Mouse (Mus musculus) erythroblast, embryonic 14.5 days (primary cell): ENCODE measurements around the gene Tspan31. TPM values are rescaled to one million over a fixed set of nuclear protein-coding genes. Genes with fewer than 3 reads are reported as not detected.

Experiments used
- H3K27me3 ChIP-seq: 2 replicates; pipeline ENCODE4 v1.6.1; 2012; ENCODE audit warnings: inconsistent platforms; ENCODE audit not compliant: control insufficient read depth
- H3K36me3 ChIP-seq: 2 replicates; pipeline ENCODE4 v1.6.1; 2012; ENCODE audit warnings: mild to moderate bottlenecking, inconsistent platforms; ENCODE audit not compliant: control insufficient read depth
- H3K4me1 ChIP-seq: 2 replicates; pipeline ENCODE4 v1.6.1; 2012; ENCODE audit warnings: inconsistent platforms; ENCODE audit not compliant: control insufficient read depth
- H3K4me3 ChIP-seq: replicated peaks from 2 replicates; pipeline ENCODE3; 2012; ENCODE audit warnings: moderate library complexity, mild to moderate bottlenecking, inconsistent platforms
- H3K9me3 ChIP-seq: 2 replicates; pipeline ENCODE4 v1.6.1; 2012; ENCODE audit warnings: low read length, inconsistent platforms, mixed read lengths; ENCODE audit not compliant: control insufficient read depth
- GATA1 ChIP-seq: IDR thresholded peaks from 2 replicates; pipeline ENCODE4 v1.6.1; 2012; ENCODE audit warnings: low read length, inconsistent platforms, mixed read lengths
- TAL1 ChIP-seq: IDR thresholded peaks from 3 replicates; pipeline ENCODE4 v1.6.1; 2012; ENCODE audit warnings: low read length, inconsistent platforms, mixed read lengths
- polyA plus RNA-seq: library from polyadenylated mRNA; stranded (reverse); fragments of >175 nt; gene quantifications from 2 replicates; pipeline ENCODE4 v1.2.3, GENCODE M21; 2012

Gene Tspan31
- polyA plus RNA-seq, 1 experiment, result 1.6 TPM

DNA sequence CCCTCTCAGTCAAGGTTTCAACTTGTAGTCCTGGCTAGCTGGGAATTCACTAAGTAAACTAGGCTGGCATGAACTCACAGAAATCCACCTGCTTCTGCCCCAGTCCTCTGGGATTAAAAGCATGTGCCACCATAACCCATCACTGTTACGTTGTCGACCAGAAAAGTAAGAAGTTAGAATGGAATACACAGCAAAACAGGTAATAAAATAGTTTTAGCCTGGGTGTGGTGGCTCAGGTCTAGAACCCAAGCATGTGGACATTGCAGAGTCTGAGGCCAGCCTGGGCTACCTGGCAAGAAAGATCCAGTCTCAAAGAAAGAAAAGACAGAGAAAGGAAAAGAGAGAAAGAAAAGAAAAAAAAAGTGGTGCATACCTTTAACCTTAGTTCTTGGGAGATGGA lies 8.6 kb downstream of the Tspan31 start:
- no peak overlapping the region for H3K4me3 ChIP-seq
- peaks cover 51% of the 10 kb centered on the region for H3K4me1 ChIP-seq
- peaks cover 24% of the 10 kb centered on the region for H3K36me3 ChIP-seq
- H3K9me3 ChIP-seq, result peaks cover 4% of the 10 kb centered on the region; the same call in 1 of the 2 replicates
- H3K27me3 ChIP-seq, result peaks cover 65% of the 10 kb centered on the region
- TF ChIP-seq GATA1, result no peak
- TF ChIP-seq TAL1, result no peak

DNA sequence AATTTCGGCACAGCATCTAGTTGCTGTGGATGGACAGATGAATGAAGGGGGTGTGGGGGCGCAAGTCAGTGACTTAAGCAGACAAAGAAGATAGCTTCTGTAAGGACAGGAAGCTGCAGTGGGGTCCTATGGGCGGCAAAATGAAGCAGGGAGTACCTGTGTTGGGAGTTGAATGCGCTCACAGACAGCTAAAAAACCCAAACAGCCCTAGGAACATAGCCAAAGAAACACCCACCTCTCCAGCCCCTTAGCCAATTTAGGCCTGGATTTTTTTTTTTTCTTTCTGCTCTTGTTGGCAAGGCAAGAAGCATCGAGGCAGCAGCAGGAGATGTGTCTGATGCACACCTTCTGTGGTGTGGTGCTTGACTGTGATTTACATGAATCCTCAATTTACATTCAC lies 9.0 kb downstream of the Tspan31 start:
- H3K4me1 ChIP-seq, result peaks cover 49% of the 10 kb centered on the region
- H3K9me3 ChIP-seq, result peaks cover 4% of the 10 kb centered on the region; the same call in 1 of the 2 replicates
- H3K27me3 ChIP-seq, result peaks cover 70% of the 10 kb centered on the region
- peaks cover 19% of the 10 kb centered on the region for H3K36me3 ChIP-seq
- H3K4me3 ChIP-seq, result no peak overlapping the region
- TF ChIP-seq GATA1 (no peak), TAL1 (no peak)

DNA sequence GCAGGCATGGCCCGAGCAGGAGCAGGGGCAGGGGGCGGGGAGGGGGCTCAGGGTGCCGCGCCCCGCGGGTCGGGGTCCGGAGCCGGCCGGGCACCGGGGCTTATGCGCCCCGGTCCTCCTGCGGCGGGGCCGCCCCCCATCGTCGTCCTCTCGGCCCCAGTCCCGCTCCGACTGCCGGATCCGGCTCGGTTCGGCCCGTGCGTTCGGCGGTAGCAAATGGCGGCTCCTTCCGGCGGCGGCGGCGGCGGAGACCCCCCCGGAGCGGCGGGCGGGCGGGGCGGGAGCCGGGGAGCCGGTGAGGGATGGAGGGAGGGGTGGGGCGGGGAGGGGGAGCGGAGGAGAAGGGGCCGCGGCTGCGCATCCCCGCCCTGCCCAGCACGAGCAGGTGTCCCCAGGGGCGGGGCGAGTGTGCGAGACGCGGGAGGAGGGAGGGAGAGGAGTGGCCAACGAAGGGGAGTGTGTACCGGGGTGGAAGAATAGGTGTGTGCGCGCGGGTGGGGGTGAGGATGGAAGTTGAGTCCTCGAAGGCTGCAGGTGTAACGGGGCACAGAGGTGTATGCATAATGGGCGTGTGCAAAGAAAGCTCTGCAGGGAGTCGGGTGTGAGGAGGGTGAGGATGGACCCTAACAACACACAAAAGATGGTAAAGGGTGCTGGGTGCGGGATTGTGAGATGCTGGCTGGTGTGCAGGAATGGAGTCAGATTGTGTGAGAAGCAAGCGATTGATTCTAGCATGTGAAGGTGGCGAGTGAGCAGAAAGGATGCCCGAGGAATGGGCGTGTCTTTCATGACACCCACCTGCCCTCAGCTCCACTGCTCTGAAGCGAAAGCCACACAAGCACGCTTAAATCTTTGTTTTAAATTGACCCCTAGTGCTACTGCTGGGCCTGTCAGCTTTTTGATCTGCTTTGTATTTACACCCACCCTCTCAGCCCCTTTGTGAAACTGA lies 9.8 kb downstream of the Tspan31 start, which contains the start of gene March9:
Gene March9, minus strand, starts transcription at position 217 of the 949 bp plus-strand sequence.
- Histone ChIP-seq H3K4me3 (peak within 1 kb of the TSS; percentile 47), H3K4me1 (peaks cover 42% of the 10 kb centered on the region), H3K27me3 (peaks cover 78% of the 10 kb centered on the region), H3K36me3 (peaks cover 11% of the 10 kb centered on the region), H3K9me3 (peaks cover 4% of the 10 kb centered on the region; the same call in 1 of the 2 replicates)
- TF ChIP-seq GATA1, result no peak
- no peak for TF ChIP-seq TAL1

DNA sequence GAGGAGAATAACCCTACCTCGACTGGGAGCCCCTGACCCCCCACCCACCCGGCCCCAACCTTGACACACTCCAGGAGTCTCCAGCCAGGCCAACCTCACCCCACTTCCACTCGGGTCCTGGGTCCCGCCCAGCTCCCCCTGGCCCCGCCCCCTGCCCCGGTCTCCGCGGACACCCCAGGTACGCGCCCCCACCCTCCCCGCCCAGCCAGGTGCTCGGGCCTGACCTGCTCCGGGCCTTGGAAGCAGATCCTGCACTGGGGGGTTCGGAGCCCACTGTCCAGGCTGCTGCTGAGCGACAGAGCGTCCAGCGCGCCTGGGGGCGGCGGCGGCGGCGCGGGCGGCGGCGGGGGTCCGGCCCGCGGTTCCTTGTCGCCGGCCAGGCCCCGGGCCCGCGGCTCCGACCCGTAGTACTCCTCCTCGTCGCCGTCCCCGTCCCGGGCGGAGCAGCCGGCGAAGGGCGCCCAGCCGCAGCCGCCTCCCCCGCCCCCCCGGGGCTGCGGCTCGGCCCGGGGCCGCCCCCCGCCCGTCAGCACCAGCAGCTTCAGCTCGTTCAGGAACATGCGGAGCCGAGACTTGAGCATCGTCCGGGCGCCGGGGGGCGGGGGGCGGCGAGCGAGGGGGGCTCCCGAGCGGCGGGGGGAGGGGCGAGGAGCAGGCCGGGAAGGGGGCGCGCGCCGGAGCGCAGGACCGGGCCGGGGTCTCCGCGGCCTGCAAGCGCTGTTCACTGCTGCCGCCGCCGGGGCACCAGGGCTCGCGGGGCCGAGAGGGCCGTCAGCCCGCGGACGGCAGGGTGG lies 10.7 kb downstream of the Tspan31 start:
- Histone ChIP-seq H3K27me3 (peaks cover 87% of the 10 kb centered on the region), H3K36me3 (peaks cover 2% of the 10 kb centered on the region), H3K4me3 (peak overlapping the region; percentile 47), H3K4me1 (peaks cover 33% of the 10 kb centered on the region), H3K9me3 (peaks cover 4% of the 10 kb centered on the region; the same call in 1 of the 2 replicates)
- TF ChIP-seq GATA1, result no peak
- TF ChIP-seq TAL1, result no peak

DNA sequence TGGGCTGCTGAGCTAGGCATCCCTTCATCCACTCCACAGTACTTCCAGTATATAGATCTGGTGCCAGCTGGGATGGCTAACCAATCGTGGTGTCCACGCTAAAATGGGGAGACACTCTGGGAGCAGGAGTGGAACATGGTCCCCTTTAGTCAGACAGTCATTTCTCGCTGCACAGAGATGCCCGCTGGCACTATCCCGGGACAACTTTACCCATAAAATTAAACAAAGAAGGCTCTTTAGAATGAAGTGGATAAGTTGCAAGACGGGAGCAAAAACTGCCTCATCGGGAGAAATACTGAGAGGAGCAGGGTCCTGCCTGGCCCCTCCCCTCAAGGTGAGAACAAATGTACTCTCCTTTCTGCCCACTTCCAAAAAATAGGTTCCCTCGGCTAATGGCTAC lies 11.4 kb downstream of the Tspan31 start:
- TF ChIP-seq GATA1 (no peak), TAL1 (no peak)
- Histone ChIP-seq H3K4me3 (no peak overlapping the region), H3K27me3 (peaks cover 93% of the 10 kb centered on the region), H3K36me3 (no peaks in the 10 kb centered on the region), H3K4me1 (peaks cover 26% of the 10 kb centered on the region), H3K9me3 (peaks cover 4% of the 10 kb centered on the region; the same call in 1 of the 2 replicates)

DNA sequence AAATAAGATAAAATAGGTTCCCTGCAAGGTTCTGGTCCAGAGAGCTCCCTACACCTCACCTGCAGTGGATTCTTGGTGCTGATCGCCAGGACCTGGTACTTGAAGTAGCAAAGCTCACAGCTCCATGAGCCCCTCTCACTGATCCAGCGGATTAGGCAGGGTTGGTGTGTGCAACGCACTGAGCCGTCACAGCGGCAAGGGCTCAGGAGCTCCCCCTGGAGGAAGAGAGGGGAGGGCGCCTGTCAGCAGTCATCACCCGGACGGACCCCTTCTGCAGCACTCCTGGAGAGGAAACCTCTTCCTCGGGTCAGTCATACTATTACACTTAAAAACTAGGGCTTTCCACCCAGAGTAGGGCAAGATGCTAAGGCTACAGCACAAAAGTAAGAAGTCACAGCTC lies 11.9 kb downstream of the Tspan31 start:
- no peaks in the 10 kb centered on the region for H3K36me3 ChIP-seq
- peaks cover 21% of the 10 kb centered on the region for H3K4me1 ChIP-seq
- H3K9me3 ChIP-seq, result peaks cover 4% of the 10 kb centered on the region; the same call in 1 of the 2 replicates
- H3K4me3 ChIP-seq, result no peak overlapping the region
- H3K27me3 ChIP-seq, result peaks cover 97% of the 10 kb centered on the region
- TF ChIP-seq GATA1, result no peak
- no peak for TF ChIP-seq TAL1

DNA sequence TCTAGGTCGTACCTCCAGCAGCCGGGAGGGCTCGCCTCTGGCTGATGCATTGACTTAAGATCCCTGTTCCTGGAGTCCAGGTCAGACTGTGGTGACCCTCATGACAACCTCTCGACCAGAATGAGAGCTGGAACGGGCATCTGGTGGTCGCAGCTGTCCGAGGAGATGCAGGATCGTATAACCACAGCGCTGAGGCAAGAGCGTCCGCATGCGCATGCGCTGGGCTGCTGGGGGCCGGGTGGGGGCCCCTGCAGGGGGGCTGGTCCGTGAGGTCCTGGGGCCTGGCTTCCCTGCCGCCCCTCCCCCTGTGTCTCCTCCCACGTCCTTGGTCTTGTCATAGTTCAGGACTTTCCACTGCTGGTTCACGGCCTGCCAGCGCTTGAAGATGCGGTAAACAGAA lies 13.6 kb downstream of the Tspan31 start:
- Histone ChIP-seq H3K4me3 (no peak overlapping the region), H3K4me1 (peaks cover 14% of the 10 kb centered on the region), H3K36me3 (no peaks in the 10 kb centered on the region), H3K9me3 (peaks cover 4% of the 10 kb centered on the region; the same call in 1 of the 2 replicates), H3K27me3 (peaks cover 98% of the 10 kb centered on the region)
- TF ChIP-seq GATA1, result no peak
- no peak for TF ChIP-seq TAL1

DNA sequence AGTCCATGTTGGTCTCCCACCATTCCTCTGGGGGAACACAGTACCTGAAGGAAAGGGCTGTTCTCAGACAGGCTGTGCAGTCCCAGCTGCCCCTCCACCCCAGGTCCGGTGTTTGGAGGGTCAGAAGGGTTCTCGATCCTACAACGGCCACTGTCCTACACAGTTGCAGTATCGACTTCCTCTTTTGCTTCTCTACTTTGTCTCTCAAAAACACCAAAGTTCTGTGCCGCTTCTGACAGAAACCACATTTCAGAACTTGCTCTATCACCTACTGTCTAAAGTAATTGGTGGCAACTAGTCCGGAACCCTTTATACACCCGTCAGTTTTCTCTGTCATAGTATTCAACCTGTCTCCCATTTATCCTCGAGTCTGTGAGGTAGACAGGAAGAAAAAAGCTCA lies 14.7 kb downstream of the Tspan31 start:
- peaks cover 98% of the 10 kb centered on the region for H3K27me3 ChIP-seq
- TF ChIP-seq GATA1 (no peak), TAL1 (no peak)
- H3K36me3 ChIP-seq, result no peaks in the 10 kb centered on the region
- H3K4me1 ChIP-seq, result peaks cover 12% of the 10 kb centered on the region
- H3K4me3 ChIP-seq, result no peak overlapping the region
- peaks cover 2% of the 10 kb centered on the region; the same call in 1 of the 2 replicates for H3K9me3 ChIP-seq

DNA sequence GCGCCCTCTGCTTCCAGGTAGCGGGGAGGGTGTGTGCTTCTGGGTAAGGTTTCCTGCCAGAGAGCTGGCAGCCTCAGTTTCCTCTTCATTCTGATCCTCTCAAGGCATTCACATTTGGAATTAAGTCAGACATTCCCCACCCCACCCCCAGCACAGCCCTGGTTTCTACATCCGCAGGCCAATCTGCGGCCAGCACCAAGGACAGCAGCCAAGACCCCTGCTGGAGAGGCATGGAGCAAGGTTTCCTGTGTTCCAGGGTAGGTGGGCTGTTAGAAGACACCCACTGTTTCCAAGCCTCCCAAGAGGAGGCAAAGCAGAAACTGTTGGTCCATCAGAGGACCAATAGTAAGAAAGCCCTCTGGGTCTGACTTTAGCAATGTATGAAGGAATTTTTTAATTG lies 15.4 kb downstream of the Tspan31 start:
- peaks cover 98% of the 10 kb centered on the region for H3K27me3 ChIP-seq
- TF ChIP-seq GATA1, result no peak
- TF ChIP-seq TAL1, result no peak
- H3K36me3 ChIP-seq, result no peaks in the 10 kb centered on the region
- peaks cover under 1% of the 10 kb centered on the region; the same call in 1 of the 2 replicates for H3K9me3 ChIP-seq
- H3K4me3 ChIP-seq, result no peak overlapping the region
- peaks cover 5% of the 10 kb centered on the region for H3K4me1 ChIP-seq
